8 mouse cellular contexts compared by ENCODE assay signal in the genomic region with DNA sequence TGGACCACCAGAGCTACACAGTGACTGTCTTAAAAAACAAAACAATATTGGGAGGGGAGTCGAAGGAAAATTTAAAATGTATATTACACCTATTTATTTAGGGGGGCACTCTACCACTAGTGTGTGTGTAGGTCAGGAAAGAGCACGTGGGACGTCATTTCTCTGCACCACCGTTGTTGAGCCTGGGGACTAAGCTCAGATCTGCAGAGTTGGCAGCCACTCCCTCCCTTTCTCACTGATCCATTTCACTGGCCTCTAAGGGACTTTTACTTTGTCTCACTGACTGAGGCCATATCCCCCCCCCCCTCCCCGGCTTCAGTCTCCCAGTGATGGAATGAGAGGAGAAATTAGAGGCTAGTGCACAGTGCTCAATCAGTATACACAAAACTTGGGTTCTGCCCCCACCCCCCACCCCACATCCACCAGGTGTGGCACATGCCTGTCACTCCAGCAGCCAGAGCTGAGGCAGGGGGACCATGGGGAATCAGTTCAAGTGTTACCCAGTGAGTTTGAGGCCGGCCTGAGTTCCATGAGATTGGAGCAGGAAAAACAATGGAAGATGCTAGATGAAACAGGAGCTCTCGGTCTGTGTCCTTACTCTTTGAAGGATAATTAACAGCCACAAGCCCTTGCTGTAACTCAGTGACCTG. TPM values are rescaled to one million over a fixed set of nuclear protein-coding genes. Genes with fewer than 3 reads are reported as not detected.
DNase-seq lines count a peak whose midpoint lies in the region; ATAC-seq and TF ChIP-seq lines count a peak whose summit lies in the region.

No protein-coding gene starts in this region.

- H3K27ac ChIP-seq in kidney, embryonic 16.5 days (ENCODE audit: low read length) = peak overlapping the region; percentile 98
- H3K27ac ChIP-seq in bone marrow, adult 2 months (ENCODE audit: control insufficient read depth, insufficient read depth, low read depth, low read length, poor library complexity) = peak overlapping the region; percentile 45; the same call in 1 of the 2 replicates
- peak overlapping the region; percentile 71; the same call in 1 of the 2 replicates for H3K27ac ChIP-seq in forebrain, embryonic 15.5 days (replicated peaks)
- H3K27ac ChIP-seq in liver, embryonic 16.5 days (ENCODE audit: low read length) = peak overlapping the region; percentile 90; the same call in 1 of the 2 replicates

- H3K4me1 ChIP-seq in kidney, embryonic 16.5 days (ENCODE audit: insufficient read depth, low read length) = peaks cover 42% of the 10 kb centered on the region
- H3K4me1 ChIP-seq in bone marrow, adult 2 months (ENCODE audit: control insufficient read depth, insufficient read depth, low read length) = peaks cover 9% of the 10 kb centered on the region
- peaks cover 27% of the 10 kb centered on the region for H3K4me1 ChIP-seq in forebrain, embryonic 15.5 days
- H3K4me1 ChIP-seq in liver, embryonic 16.5 days (ENCODE audit: control insufficient read depth, low read depth, low read length) = peaks cover 52% of the 10 kb centered on the region

- no peak for TF ChIP-seq CTCF in bone marrow, adult 2 months (IDR thresholded peaks at IDR 0.05; ENCODE audit: control insufficient read depth, insufficient read depth, low read length)

- H3K27me3 ChIP-seq in kidney, embryonic 16.5 days (ENCODE audit: insufficient read depth, low read length) = no peaks in the 10 kb centered on the region
- H3K27me3 ChIP-seq in forebrain, embryonic 15.5 days = no peaks in the 10 kb centered on the region
- no peaks in the 10 kb centered on the region for H3K27me3 ChIP-seq in liver, embryonic 16.5 days (ENCODE audit: control insufficient read depth, insufficient read depth, low read depth, low read length)

- 40% methylated on average over 7 of the region's 7 CpGs for WGBS in kidney, embryonic 16.5 days
- WGBS in bone marrow, adult 2 months = 78% methylated on average over 7 of the region's 7 CpGs
- 49% methylated on average over 7 of the region's 7 CpGs for WGBS in forebrain, embryonic 15.5 days
- 76% methylated on average over 7 of the region's 7 CpGs for WGBS in liver, embryonic 16.5 days (ENCODE audit: insufficient replicate concordance)

- H3K4me3 ChIP-seq in kidney, embryonic 16.5 days (ENCODE audit: low read length) = no peak overlapping the region
- H3K4me3 ChIP-seq in bone marrow, adult 2 months (replicated peaks; ENCODE audit: control insufficient read depth, low read depth, low read length) = no peak overlapping the region
- no peak overlapping the region for H3K4me3 ChIP-seq in forebrain, embryonic 15.5 days
- peak overlapping the region; percentile 56; the same call in 1 of the 2 replicates for H3K4me3 ChIP-seq in liver, embryonic 16.5 days (ENCODE audit: low read depth, low read length)

- no peak for DNase-seq in kidney, postnatal 14 days
- DNase-seq in right cerebral cortex, adult 18-20 months = no peak
- no peak for DNase-seq in spleen, adult 18-20 months

- no peak for ATAC-seq in kidney, embryonic 16.5 days (ENCODE audit: low FRiP score, low TSS enrichment)
- peak; percentile 7; the same call in 1 of the 2 replicates for ATAC-seq in forebrain, embryonic 15.5 days (replicated peaks)
- ATAC-seq in liver, embryonic 16.5 days (ENCODE audit: low read depth) = no peak
- no peak for ATAC-seq in activated CD4-positive, CD25-positive, alpha-beta regulatory T cell, adult 4 months

- no peaks in the 10 kb centered on the region for H3K36me3 ChIP-seq in kidney, embryonic 16.5 days (ENCODE audit: insufficient read depth, low read length)
- no peaks in the 10 kb centered on the region for H3K36me3 ChIP-seq in forebrain, embryonic 15.5 days
- no peaks in the 10 kb centered on the region for H3K36me3 ChIP-seq in liver, embryonic 16.5 days (ENCODE audit: control insufficient read depth, insufficient read depth)

- H3K9me3 ChIP-seq in kidney, embryonic 16.5 days (ENCODE audit: low read length) = no peaks in the 10 kb centered on the region
- no peaks in the 10 kb centered on the region for H3K9me3 ChIP-seq in forebrain, embryonic 15.5 days
- no peaks in the 10 kb centered on the region for H3K9me3 ChIP-seq in liver, embryonic 16.5 days (replicated peaks; ENCODE audit: control insufficient read depth, low read length)

- peak overlapping the region; percentile 49 for H3K9ac ChIP-seq in kidney, embryonic 16.5 days (replicated peaks; ENCODE audit: low read length)
- H3K9ac ChIP-seq in forebrain, embryonic 15.5 days (replicated peaks) = no peak overlapping the region
- H3K9ac ChIP-seq in liver, embryonic 16.5 days (ENCODE audit: low read depth, low read length) = peak overlapping the region; percentile 52; the same call in 1 of the 2 replicates

- no peak for TF ChIP-seq POLR2A in bone marrow, adult 2 months (IDR thresholded peaks at IDR 0.05; ENCODE audit: borderline replicate concordance, control insufficient read depth, low read depth, low read length)

- peak overlapping the region; percentile 65 for H3K4me2 ChIP-seq in kidney, embryonic 16.5 days (replicated peaks; ENCODE audit: low read depth, low read length)
- no peak overlapping the region for H3K4me2 ChIP-seq in forebrain, embryonic 15.5 days (replicated peaks)
- H3K4me2 ChIP-seq in liver, embryonic 16.5 days (ENCODE audit: low read depth, low read length) = peak overlapping the region; percentile 70

RNA-seq across cellular contexts. Expression of gene Plin3, which starts 0.7 kb away (rescaled TPM):
- polyA plus RNA-seq in kidney, embryonic 16.5 days (2015; fragmentation: Nextera tagmentation; extraction: Ambion mirVana) = 87.5 and 106 TPM in 2 replicates
- 10.9 and 29.6 TPM in 2 replicates for polyA plus RNA-seq in bone marrow, adult 2 months (2011; ENCODE audit: insufficient read depth, insufficient read length, low replicate concordance, missing spikeins)
- 10.9 and 13.6 TPM in 2 replicates for polyA plus RNA-seq in forebrain, embryonic 15.5 days (2015; fragmentation: Nextera tagmentation; extraction: Ambion mirVana)
- 35.9 and 37.6 TPM in 2 replicates for polyA plus RNA-seq in liver, embryonic 16.5 days (2015; fragmentation: Nextera tagmentation; extraction: Ambion mirVana)
- polyA plus RNA-seq in activated CD4-positive, CD25-positive, alpha-beta regulatory T cell, adult 4 months (2017; shearing (Covaris generic)) = 10 to 100 TPM; 22.5 to 40.9 TPM

RNA-seq across cellular contexts. Expression of gene Arrdc5, which starts 8.1 kb away (rescaled TPM):
- polyA plus RNA-seq in kidney, embryonic 16.5 days (2015; fragmentation: Nextera tagmentation; extraction: Ambion mirVana) = not detected in 2 replicates
- polyA plus RNA-seq in bone marrow, adult 2 months (2011; ENCODE audit: insufficient read depth, insufficient read length, low replicate concordance, missing spikeins) = not detected in 2 replicates
- polyA plus RNA-seq in forebrain, embryonic 15.5 days (2015; fragmentation: Nextera tagmentation; extraction: Ambion mirVana) = not detected in 2 replicates
- not detected in 2 replicates for polyA plus RNA-seq in liver, embryonic 16.5 days (2015; fragmentation: Nextera tagmentation; extraction: Ambion mirVana)
- polyA plus RNA-seq in activated CD4-positive, CD25-positive, alpha-beta regulatory T cell, adult 4 months (2017; shearing (Covaris generic)) = not detected

RNA-seq across cellular contexts. Expression of gene Uhrf1, which starts 11.2 kb away (rescaled TPM):
- polyA plus RNA-seq in kidney, embryonic 16.5 days (2015; fragmentation: Nextera tagmentation; extraction: Ambion mirVana) = 170 and 179 TPM in 2 replicates
- 77.5 and 109 TPM in 2 replicates for polyA plus RNA-seq in bone marrow, adult 2 months (2011; ENCODE audit: insufficient read depth, insufficient read length, low replicate concordance, missing spikeins)
- polyA plus RNA-seq in forebrain, embryonic 15.5 days (2015; fragmentation: Nextera tagmentation; extraction: Ambion mirVana) = 55.6 and 65.1 TPM in 2 replicates
- polyA plus RNA-seq in liver, embryonic 16.5 days (2015; fragmentation: Nextera tagmentation; extraction: Ambion mirVana) = 86.0 and 89.7 TPM in 2 replicates
- 10 to 100 TPM; 19.4 to 33.7 TPM for polyA plus RNA-seq in activated CD4-positive, CD25-positive, alpha-beta regulatory T cell, adult 4 months (2017; shearing (Covaris generic))

RNA-seq across cellular contexts. Expression of gene Ticam1, which starts 15.4 kb away (rescaled TPM):
- polyA plus RNA-seq in kidney, embryonic 16.5 days (2015; fragmentation: Nextera tagmentation; extraction: Ambion mirVana) = 7.3 and 10.3 TPM in 2 replicates
- 2.4 and 5.9 TPM in 2 replicates for polyA plus RNA-seq in bone marrow, adult 2 months (2011; ENCODE audit: insufficient read depth, insufficient read length, low replicate concordance, missing spikeins)
- polyA plus RNA-seq in forebrain, embryonic 15.5 days (2015; fragmentation: Nextera tagmentation; extraction: Ambion mirVana) = 1.3 and 1.7 TPM in 2 replicates
- 3.4 and 4.2 TPM in 2 replicates for polyA plus RNA-seq in liver, embryonic 16.5 days (2015; fragmentation: Nextera tagmentation; extraction: Ambion mirVana)
- 10 to 100 TPM in 1 of 2 experiments, 1 to 10 TPM in 1; 6.4 to 11.3 TPM for polyA plus RNA-seq in activated CD4-positive, CD25-positive, alpha-beta regulatory T cell, adult 4 months (2017; shearing (Covaris generic))

RNA-seq across cellular contexts. Expression of gene Kdm4b, which starts 33.9 kb away (rescaled TPM):
- 37.7 and 39.1 TPM in 2 replicates for polyA plus RNA-seq in kidney, embryonic 16.5 days (2015; fragmentation: Nextera tagmentation; extraction: Ambion mirVana)
- polyA plus RNA-seq in bone marrow, adult 2 months (2011; ENCODE audit: insufficient read depth, insufficient read length, low replicate concordance, missing spikeins) = 15.7 and 74.9 TPM in 2 replicates
- 81.2 and 81.5 TPM in 2 replicates for polyA plus RNA-seq in forebrain, embryonic 15.5 days (2015; fragmentation: Nextera tagmentation; extraction: Ambion mirVana)
- 6.3 and 7.0 TPM in 2 replicates for polyA plus RNA-seq in liver, embryonic 16.5 days (2015; fragmentation: Nextera tagmentation; extraction: Ambion mirVana)
- 1 to 10 TPM; 6.4 to 6.8 TPM for polyA plus RNA-seq in activated CD4-positive, CD25-positive, alpha-beta regulatory T cell, adult 4 months (2017; shearing (Covaris generic))

Comparison
In these comparisons a context has a peak if more than half of its experiments do, and no peak if none do; other contexts are left out.
1. H3K27ac ChIP-seq: peak in every context shown above with its lines; median percentile 98 in kidney, embryonic 16.5 days; 90 in liver, embryonic 16.5 days; 71 in forebrain, embryonic 15.5 days; 45 in bone marrow, adult 2 months.